Comparison of ENCODE assay signal across 37 mouse cellular contexts in genomic region chr1:86477738-86478285, GRCm38 (mm10). TPM values are rescaled to one million over a fixed set of nuclear protein-coding genes. Genes with fewer than 3 reads are reported as not detected.
A peak's percentile ranks its signal among the peaks of the same experiment; 100 is the strongest.
DNase-seq lines count a peak whose midpoint lies in the region; ATAC-seq and TF ChIP-seq lines count a peak whose summit lies in the region.
"Had no signal": no experiment of that assay in that cellular context is flagged by ENCODE, and none has a peak within 500 bp of the region (broad histone marks: within the 10 kb centered on the region; RNA-seq: fewer than 3 reads in every experiment).

No protein-coding gene starts in this region.

- DNase-seq in liver, embryonic 14.5 days (ENCODE audit: low read depth in 3 of 3, low spot score in 3 of 3), result no peak
- DNase-seq in liver, embryonic 11.5 days (ENCODE audit: low spot score), result no peak
- DNase-seq in MEL (ENCODE audit: low read depth, low spot score), result peak; percentile 54
- no peak for DNase-seq in thymus, postnatal 0 days (ENCODE audit: low spot score)
- DNase-seq in lung, postnatal 10 days, result no peak
- DNase-seq: adrenal gland, adult 2 months; adrenal gland, postnatal 36 days; cerebellum, adult 2 months; cerebellum, postnatal 14 days; heart, postnatal 36 days; kidney, adult 9 months; kidney, postnatal 10 days; layer of hippocampus, postnatal 36 days; left cerebral cortex, postnatal 4 days; lung, embryonic 14.5 days; right cerebral cortex, postnatal 4 days; thymus, adult 2 months had no signal

- no peaks in the 10 kb centered on the region for H3K27me3 ChIP-seq in liver, embryonic 14.5 days (ENCODE audit: control insufficient read depth, insufficient read depth, low read length)
- H3K27me3 ChIP-seq in liver, embryonic 11.5 days (replicated peaks; ENCODE audit: control insufficient read depth, insufficient read depth, low read length), result no peaks in the 10 kb centered on the region
- H3K27me3 ChIP-seq in MEL (ENCODE audit: control insufficient read depth in 1 of 2, insufficient read depth in 2 of 2, low read length in 2 of 2), result no peaks in the 10 kb centered on the region
- H3K27me3 ChIP-seq in liver, embryonic 15.5 days, result no peaks in the 10 kb centered on the region
- H3K27me3 ChIP-seq: heart, embryonic 15.5 days; midbrain, embryonic 13.5 days had no signal

- no peak for TF ChIP-seq CTCF in liver, embryonic 14.5 days (IDR thresholded peaks at IDR 0.05; ENCODE audit: low read depth)
- TF ChIP-seq CTCF in MEL (IDR thresholded peaks at IDR 0.05 in 2 of 3, conservative IDR thresholded peaks at IDR 0.05 in 1 of 3; ENCODE audit: control insufficient read depth in 1 of 3, insufficient read depth in 1 of 3, low read depth in 2 of 3, low read length in 3 of 3, poor library complexity in 1 of 3, severe bottlenecking in 1 of 3), result no peak

- ATAC-seq in liver, embryonic 14.5 days (ENCODE audit: insufficient read depth), result no peak
- ATAC-seq in liver, embryonic 11.5 days (replicated peaks; ENCODE audit: low FRiP score), result no peak
- no peak for ATAC-seq in liver, embryonic 15.5 days (ENCODE audit: insufficient read depth)
- ATAC-seq: activated CD4-positive, CD25-positive, alpha-beta regulatory T cell, adult 4 months; forebrain, embryonic 16.5 days; intestine, postnatal 0 days; midbrain, embryonic 13.5 days had no signal

- peak overlapping the region; percentile 59 for H3K27ac ChIP-seq in liver, embryonic 14.5 days
- H3K27ac ChIP-seq in liver, embryonic 11.5 days (ENCODE audit: low read depth, low read length), result no peak overlapping the region; the same call in 1 of the 2 replicates
- peak overlapping the region; percentile 26; the same call in 1 of the 2 replicates for H3K27ac ChIP-seq in MEL (ENCODE audit: control insufficient read depth, low read depth, low read length)
- H3K27ac ChIP-seq in liver, embryonic 15.5 days (replicated peaks), result peak overlapping the region; percentile 95
- H3K27ac ChIP-seq: heart, embryonic 15.5 days; hindbrain, embryonic 14.5 days; midbrain, embryonic 13.5 days had no signal

- H3K4me3 ChIP-seq in liver, embryonic 14.5 days (ENCODE audit: insufficient read depth in 1 of 2, low read depth in 2 of 2, low read length in 2 of 2), result no peak overlapping the region
- H3K4me3 ChIP-seq in liver, embryonic 11.5 days (ENCODE audit: low read depth, low read length), result no peak overlapping the region
- H3K4me3 ChIP-seq in MEL (ENCODE audit: control insufficient read depth in 1 of 2, insufficient read depth in 1 of 2, low read depth in 2 of 2, low read length in 2 of 2), result no peak overlapping the region
- H3K4me3 ChIP-seq in liver, embryonic 15.5 days (replicated peaks), result no peak overlapping the region
- H3K4me3 ChIP-seq: erythroblast, embryonic 14.5 days; heart, embryonic 15.5 days; midbrain, embryonic 13.5 days had no signal

- TF ChIP-seq RAD21 in MEL (IDR thresholded peaks at IDR 0.05; ENCODE audit: low read depth, low read length), result no peak

- no peak overlapping the region for H3K4me2 ChIP-seq in liver, embryonic 14.5 days (ENCODE audit: low read depth)
- H3K4me2 ChIP-seq in liver, embryonic 11.5 days, result no peak overlapping the region
- no peak overlapping the region for H3K4me2 ChIP-seq in liver, embryonic 15.5 days
- H3K4me2 ChIP-seq: heart, embryonic 15.5 days; hindbrain, embryonic 14.5 days; lung, embryonic 14.5 days; midbrain, embryonic 13.5 days had no signal

- 71% methylated on average over 5 of the region's 5 CpGs for WGBS in liver, embryonic 14.5 days (ENCODE audit: insufficient replicate concordance)
- WGBS in liver, embryonic 11.5 days, result 79% methylated on average over 5 of the region's 5 CpGs
- 79% methylated on average over 5 of the region's 5 CpGs for WGBS in liver, embryonic 15.5 days (ENCODE audit: insufficient replicate concordance)

- no peaks in the 10 kb centered on the region for H3K9me3 ChIP-seq in liver, embryonic 14.5 days (ENCODE audit: control insufficient read depth, low read length)
- H3K9me3 ChIP-seq in liver, embryonic 11.5 days (ENCODE audit: control insufficient read depth, low read length), result no peaks in the 10 kb centered on the region
- no peaks in the 10 kb centered on the region for H3K9me3 ChIP-seq in MEL (replicated peaks; ENCODE audit: insufficient read depth, low read length)
- no peaks in the 10 kb centered on the region for H3K9me3 ChIP-seq in liver, embryonic 15.5 days (replicated peaks)
- H3K9me3 ChIP-seq: heart, embryonic 15.5 days; midbrain, embryonic 13.5 days had no signal

- peaks cover 42 to 54% of the 10 kb centered on the region in 2 experiments for H3K4me1 ChIP-seq in liver, embryonic 14.5 days (replicated peaks; ENCODE audit: control insufficient read depth in 2 of 2, insufficient read depth in 2 of 2, low read length in 1 of 2)
- H3K4me1 ChIP-seq in liver, embryonic 11.5 days (replicated peaks; ENCODE audit: control insufficient read depth, insufficient read depth, low read length), result peaks cover 38% of the 10 kb centered on the region
- peaks cover 14 to 32% of the 10 kb centered on the region in 2 experiments for H3K4me1 ChIP-seq in MEL (ENCODE audit: control insufficient read depth in 1 of 2, insufficient read depth in 2 of 2, low read length in 2 of 2)
- peaks cover 70% of the 10 kb centered on the region for H3K4me1 ChIP-seq in liver, embryonic 15.5 days (replicated peaks)

- H3K36me3 ChIP-seq in liver, embryonic 14.5 days (replicated peaks; ENCODE audit: control insufficient read depth, insufficient read depth, low read depth), result no peaks in the 10 kb centered on the region
- no peaks in the 10 kb centered on the region for H3K36me3 ChIP-seq in liver, embryonic 11.5 days (ENCODE audit: control insufficient read depth, insufficient read depth, low read length)
- peaks cover 0 to 16% of the 10 kb centered on the region in 2 experiments; a peak in 2 of 4 replicates for H3K36me3 ChIP-seq in MEL (ENCODE audit: control insufficient read depth in 1 of 2, insufficient read depth in 2 of 2, low read length in 2 of 2)
- H3K36me3 ChIP-seq in liver, embryonic 15.5 days (replicated peaks), result no peaks in the 10 kb centered on the region
- H3K36me3 ChIP-seq: heart, embryonic 15.5 days; midbrain, embryonic 13.5 days had no signal

- TF ChIP-seq EP300 in liver, embryonic 14.5 days (IDR thresholded peaks at IDR 0.05; ENCODE audit: low read depth), result no peak
- no peak for TF ChIP-seq EP300 in MEL (IDR thresholded peaks at IDR 0.05; ENCODE audit: low read depth in 1 of 2, low read length in 2 of 2)

- no peaks in the 10 kb centered on the region for H3K79me2 ChIP-seq in MEL (ENCODE audit: control insufficient read depth, insufficient read depth, low read length, poor library complexity)

- no peak overlapping the region for H3K9ac ChIP-seq in liver, embryonic 14.5 days (replicated peaks)
- no peak overlapping the region for H3K9ac ChIP-seq in liver, embryonic 11.5 days (ENCODE audit: low read depth, low read length)
- H3K9ac ChIP-seq in MEL (ENCODE audit: control insufficient read depth, low read depth, low read length, poor library complexity, severe bottlenecking), result no peak overlapping the region
- H3K9ac ChIP-seq in liver, embryonic 15.5 days, result no peak overlapping the region
- H3K9ac ChIP-seq: heart, embryonic 15.5 days; hindbrain, embryonic 14.5 days; lung, embryonic 14.5 days; midbrain, embryonic 13.5 days had no signal

- no peak for TF ChIP-seq POLR2A in MEL (IDR thresholded peaks at IDR 0.05; ENCODE audit: control insufficient read depth in 1 of 2, insufficient read depth in 1 of 2, low read depth in 1 of 2, low read length in 2 of 2, poor library complexity in 1 of 2)

TF ChIP-seq in MEL, 35 proteins besides CTCF, POLR2A, EP300 and RAD21:
- TF ChIP-seq GABPA (IDR thresholded peaks at IDR 0.05; ENCODE audit: low read depth, low read length) (0 out of 2 replicates have a peak, but pooled peaks have one; percentile 34), ZMIZ1 (IDR thresholded peaks at IDR 0.05; ENCODE audit: low read depth, low read length) (no peak)

RNA-seq across cellular contexts. Expression of gene Ptma, which starts 48.7 kb away (rescaled TPM):
- 466 and 1,286 TPM in 2 replicates for polyA plus RNA-seq in liver, embryonic 14.5 days (2012; rRNA removed)
- 993 and 1,059 TPM in 2 replicates for polyA plus RNA-seq in liver, embryonic 14.5 days (2014; fragmentation: Nextera tagmentation; extraction: Ambion mirVana)
- polyA plus RNA-seq in liver, embryonic 11.5 days (2014; fragmentation: Nextera tagmentation; extraction: Ambion mirVana), result 2,666 and 2,805 TPM in 2 replicates
- 3,309 and 3,407 TPM in 2 replicates for total RNA-seq in MEL (2012; rRNA removed)
- polyA plus RNA-seq in MEL (2012; ENCODE audit: insufficient read depth in 1 of 2, insufficient read length in 2 of 2, low read depth in 1 of 2, low replicate concordance in 2 of 2, missing spikeins in 1 of 2), result 1,000 to 10,000 TPM; 2,419 to 4,891 TPM
- polyA plus RNA-seq in liver, embryonic 15.5 days (2015; fragmentation: Nextera tagmentation; extraction: Ambion mirVana), result 634 and 778 TPM in 2 replicates
- polyA plus RNA-seq in thymus, postnatal 0 days (2015; fragmentation: Nextera tagmentation; extraction: Ambion mirVana), result 3,795 and 4,477 TPM in 2 replicates

RNA-seq across cellular contexts. Expression of gene Tex44, which starts 51.7 kb away (rescaled TPM):
- not detected in 2 replicates for polyA plus RNA-seq in liver, embryonic 14.5 days (2012; rRNA removed)
- polyA plus RNA-seq in liver, embryonic 14.5 days (2014; fragmentation: Nextera tagmentation; extraction: Ambion mirVana), result not detected in 2 replicates
- polyA plus RNA-seq in liver, embryonic 11.5 days (2014; fragmentation: Nextera tagmentation; extraction: Ambion mirVana), result not detected in 2 replicates
- not detected in 2 replicates for total RNA-seq in MEL (2012; rRNA removed)
- polyA plus RNA-seq in MEL (2012; ENCODE audit: insufficient read depth in 1 of 2, insufficient read length in 2 of 2, low read depth in 1 of 2, low replicate concordance in 2 of 2, missing spikeins in 1 of 2), result not detected
- polyA plus RNA-seq in liver, embryonic 15.5 days (2015; fragmentation: Nextera tagmentation; extraction: Ambion mirVana), result not detected in 2 replicates
- 0.08 TPM in 1 of 2 replicates, not detected in the other for polyA plus RNA-seq in thymus, postnatal 0 days (2015; fragmentation: Nextera tagmentation; extraction: Ambion mirVana)
- total RNA-seq: adrenal gland, adult 2 months; adrenal gland, postnatal 36 days; gastrocnemius, adult 8-10 months; gastrocnemius, postnatal 4 days; heart, postnatal 36 days; layer of hippocampus, postnatal 36 days; left cerebral cortex, postnatal 4 days; megakaryocyte progenitor cell, adult 5-6 weeks; monocyte, adult 5-6 weeks had no signal
- polyA plus RNA-seq: activated CD4-positive, CD25-positive, alpha-beta regulatory T cell, adult 4 months; adrenal gland, adult 2 months; brain, embryonic 14.5 days; cerebellum, adult 2 months; cortical plate, adult 2 months; embryonic facial prominence, embryonic 14.5 days; erythroblast, embryonic 14.5 days; forebrain, embryonic 11.5 days; forebrain, embryonic 16.5 days; heart, embryonic 15.5 days; hindbrain, embryonic 14.5 days; intestine, postnatal 0 days; large intestine, adult 2 months; limb, embryonic 14.5 days; lung, embryonic 14.5 days; midbrain, embryonic 13.5 days; neural tube, embryonic 14.5 days; spleen, adult 2 months had no signal

RNA-seq across cellular contexts. Expression of gene Nmur1, which starts 51.8 kb away (rescaled TPM):
- polyA plus RNA-seq in liver, embryonic 14.5 days (2012; rRNA removed), result not detected in 2 replicates
- polyA plus RNA-seq in liver, embryonic 14.5 days (2014; fragmentation: Nextera tagmentation; extraction: Ambion mirVana), result not detected in 2 replicates
- not detected in 2 replicates for polyA plus RNA-seq in liver, embryonic 11.5 days (2014; fragmentation: Nextera tagmentation; extraction: Ambion mirVana)
- total RNA-seq in MEL (2012; rRNA removed), result not detected in 2 replicates
- polyA plus RNA-seq in MEL (2012; ENCODE audit: insufficient read depth in 1 of 2, insufficient read length in 2 of 2, low read depth in 1 of 2, low replicate concordance in 2 of 2, missing spikeins in 1 of 2), result not detected
- polyA plus RNA-seq in liver, embryonic 15.5 days (2015; fragmentation: Nextera tagmentation; extraction: Ambion mirVana), result not detected in 2 replicates
- 0.17 TPM in 1 of 2 replicates, not detected in the other for polyA plus RNA-seq in thymus, postnatal 0 days (2015; fragmentation: Nextera tagmentation; extraction: Ambion mirVana)
- total RNA-seq: adrenal gland, adult 2 months; adrenal gland, postnatal 36 days; gastrocnemius, adult 8-10 months; gastrocnemius, postnatal 4 days; heart, postnatal 36 days; layer of hippocampus, postnatal 36 days; monocyte, adult 5-6 weeks had no signal
- polyA plus RNA-seq: embryonic facial prominence, embryonic 14.5 days; erythroblast, embryonic 14.5 days; forebrain, embryonic 11.5 days; forebrain, embryonic 16.5 days; heart, embryonic 15.5 days; hindbrain, embryonic 14.5 days; limb, embryonic 14.5 days; lung, embryonic 14.5 days; midbrain, embryonic 13.5 days; neural tube, embryonic 14.5 days had no signal
